Mouse (Mus musculus) cerebellum, adult 18-20 months (tissue): ENCODE results near the gene Nfkbia.

ENCODE experiments used
- DNase-seq, 2 experiments: peaks; one replicate each; pipeline ENCODE4 v3.0.0; 2021

Nfkbia gene

GRCm38 (mm10) chr12:55492184-55492898, at the start of gene Nfkbia:
Gene Nfkbia, minus strand, starts transcription at chr12:55492647.
- DNase-seq = peak; percentile 84 to 90

- DNase-seq = no peak
These were observed 46.7 kb upstream of the Nfkbia start for GRCm38 (mm10) chr12:55539157-55539556.

GRCm38 (mm10) chr12:55538328-55538971, 46.0 kb upstream of the Nfkbia start:
- DNase-seq = no peak

- DNase-seq = no peak
These were observed 45.3 kb upstream of the Nfkbia start for GRCm38 (mm10) chr12:55537742-55538141.

- DNase-seq = no peak
These were observed 44.2 kb upstream of the Nfkbia start for GRCm38 (mm10) chr12:55536537-55537135.

GRCm38 (mm10) chr12:55526983-55527752, 34.7 kb upstream of the Nfkbia start:
- DNase-seq = no peak

- peak in 1 of 2 experiments; percentile 26 for DNase-seq
These were observed 25.8 kb upstream of the Nfkbia start for GRCm38 (mm10) chr12:55518061-55518738.

GRCm38 (mm10) chr12:55508817-55509216, 16.4 kb upstream of the Nfkbia start:
- DNase-seq = no peak

- DNase-seq = no peak
These were observed 15.0 kb upstream of the Nfkbia start for GRCm38 (mm10) chr12:55507332-55507935.

- peak; percentile 48 to 66 for DNase-seq
These were observed 13.5 kb upstream of the Nfkbia start for GRCm38 (mm10) chr12:55506029-55506330.

GRCm38 (mm10) chr12:55505314-55506028, 13.0 kb upstream of the Nfkbia start:
- no peak for DNase-seq

GRCm38 (mm10) chr12:55499031-55499430, 6.6 kb upstream of the Nfkbia start:
- DNase-seq = peak; percentile 75 to 86

GRCm38 (mm10) chr12:55497737-55498136, 5.3 kb upstream of the Nfkbia start:
- DNase-seq = no peak

GRCm38 (mm10) chr12:55495902-55496605, 3.6 kb upstream of the Nfkbia start:
- DNase-seq = no peak

- peak; percentile 78 to 80 for DNase-seq
These were observed 2.9 kb upstream of the Nfkbia start for GRCm38 (mm10) chr12:55495114-55495901.

GRCm38 (mm10) chr12:55493381-55493780, 934 bp upstream of the Nfkbia start:
- peak in 1 of 2 experiments; percentile 17 for DNase-seq

GRCm38 (mm10) chr12:55492941-55493340, 494 bp upstream of the Nfkbia start:
- no peak for DNase-seq

- peak; percentile 84 to 94 for DNase-seq
These were observed 797 bp downstream of the Nfkbia start for GRCm38 (mm10) chr12:55491516-55492183.

- DNase-seq = peak; percentile 39 to 42
These were observed 1.6 kb downstream of the Nfkbia start for GRCm38 (mm10) chr12:55490722-55491449.
